Mouse (Mus musculus) forebrain, embryonic 15.5 days (tissue): ENCODE measurements around the gene Rps26. TPM values are rescaled to one million over a fixed set of nuclear protein-coding genes. Genes with fewer than 3 reads are reported as not detected.
"Not testable (repeated sequence)": the region's sequence is repeated elsewhere in the genome, so short reads cannot be mapped to it uniquely, and the experiment has no call there.

Source experiments
- ATAC-seq: fragments of 200-750 bp; cut with Nextera tagmentation; replicated peaks from 2 replicates; pipeline ENCODE4 v1.8.0; 2017; ENCODE audit warnings: mild to moderate bottlenecking, moderate TSS enrichment, moderate library complexity
- H3K27ac ChIP-seq: fragments of 300-500 bp; sonication (generic); replicated peaks from 2 replicates; pipeline ENCODE4 v1.5.1; 2015; ENCODE audit warnings: mild to moderate bottlenecking, inconsistent platforms
- H3K27me3 ChIP-seq: fragments of 300-500 bp; sonication (generic); 2 replicates; pipeline ENCODE4 v1.6.1; 2015; ENCODE audit warnings: inconsistent platforms
- H3K36me3 ChIP-seq: fragments of 300-500 bp; sonication (generic); 2 replicates; pipeline ENCODE4 v1.6.1; 2015; ENCODE audit warnings: mild to moderate bottlenecking, inconsistent platforms
- H3K4me1 ChIP-seq: fragments of 300-500 bp; sonication (generic); 2 replicates; pipeline ENCODE4 v1.6.1; 2015; ENCODE audit warnings: inconsistent platforms
- H3K4me2 ChIP-seq: fragments of 300-500 bp; sonication (generic); replicated peaks from 2 replicates; pipeline ENCODE4 v1.6.1; 2015; ENCODE audit warnings: mild to moderate bottlenecking, inconsistent platforms
- H3K4me3 ChIP-seq: fragments of 300-500 bp; sonication (generic); 2 replicates; pipeline ENCODE4 v1.5.1; 2015; ENCODE audit warnings: mild to moderate bottlenecking, inconsistent platforms
- H3K9ac ChIP-seq: fragments of 300-500 bp; sonication (generic); replicated peaks from 2 replicates; pipeline ENCODE4 v1.6.1; 2015; ENCODE audit warnings: mild to moderate bottlenecking, inconsistent platforms
- H3K9me3 ChIP-seq: fragments of 300-500 bp; sonication (generic); 2 replicates; pipeline ENCODE4 v1.6.1; 2016; ENCODE audit warnings: inconsistent platforms
- WGBS: fragments of 180-500 bp; shearing (Covaris S2); methylation state at CpG from one replicate; pipeline ENCODE4 v1.1.7; 2015; ENCODE audit warnings: mixed read lengths; 5-methylcytosine and 5-hydroxymethylcytosine counted together
- polyA plus RNA-seq: library from polyadenylated mRNA; unstranded; fragments of >200 nt; fragmentation: Nextera tagmentation; extraction: Ambion mirVana; gene quantifications from 2 replicates; pipeline ENCODE4 v1.2.1, GENCODE M21; 2015

The Rps26 gene
- polyA plus RNA-seq, 1 experiment from 2014 or later: 441 TPM

DNA sequence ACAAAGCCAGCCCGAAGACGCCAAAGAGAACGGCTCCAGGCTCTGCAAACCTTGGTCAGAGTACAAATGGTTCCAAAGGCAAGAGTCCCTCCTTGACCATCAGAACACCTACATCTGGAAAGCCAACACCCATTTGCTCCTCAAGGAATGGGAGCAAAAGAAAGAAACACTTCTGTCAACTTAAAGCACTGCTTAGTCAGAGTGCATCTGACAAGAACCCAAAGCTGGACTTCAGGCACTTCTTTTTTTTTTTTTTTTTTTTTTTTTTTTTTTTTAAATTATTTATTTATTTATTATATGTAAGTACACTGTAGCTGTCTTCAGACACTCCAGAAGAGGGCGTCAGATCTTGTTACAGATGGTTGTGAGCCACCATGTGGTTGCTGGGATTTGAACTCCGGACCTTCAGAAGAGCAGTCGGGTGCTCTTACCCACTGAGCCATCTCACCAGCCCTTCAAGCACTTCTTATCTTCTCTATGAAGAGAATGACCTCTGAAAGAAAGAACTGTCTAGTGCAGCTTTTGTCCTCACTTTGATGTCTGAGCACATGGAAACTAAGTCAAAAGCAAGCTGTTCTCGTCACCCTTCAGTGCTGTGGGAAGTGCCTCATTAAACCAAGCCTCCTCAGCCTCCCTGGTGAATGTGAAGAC lies 10.6 kb downstream of the Rps26 start:
- H3K4me1 ChIP-seq, H3K27ac ChIP-seq, H3K9ac ChIP-seq, H3K4me2 ChIP-seq, ATAC-seq, H3K27me3 ChIP-seq, H3K36me3 ChIP-seq, H3K4me3 ChIP-seq, H3K9me3 ChIP-seq: not testable (repeated sequence)
- WGBS: 85% methylated on average over 6 of the region's 7 CpGs

DNA sequence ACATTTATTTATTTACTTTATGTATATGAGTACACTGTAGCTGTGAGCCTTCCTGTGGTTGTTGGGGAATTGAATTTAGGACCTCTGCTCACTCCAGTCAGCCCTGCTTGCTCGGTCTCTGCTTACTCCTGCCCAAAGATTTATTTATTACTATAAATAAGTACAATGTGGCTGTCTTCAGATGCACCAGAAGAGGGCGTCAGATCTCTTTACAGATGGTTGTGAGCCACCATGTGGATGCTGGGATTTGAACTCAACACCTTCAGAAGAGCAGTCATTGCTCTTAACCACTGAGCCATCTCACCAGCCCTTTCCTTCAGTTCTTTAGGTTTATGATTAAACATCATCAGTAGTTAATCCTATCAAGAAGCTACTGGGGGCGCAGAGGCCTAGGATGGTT lies 11.6 kb downstream of the Rps26 start:
- H3K36me3 ChIP-seq: no peaks in the 10 kb centered on the region
- WGBS: 57% methylated on average over 3 of the region's 3 CpGs
- no peak overlapping the region for H3K4me3 ChIP-seq
- H3K9ac ChIP-seq: no peak overlapping the region
- H3K4me1 ChIP-seq: no peaks in the 10 kb centered on the region
- H3K9me3 ChIP-seq: no peaks in the 10 kb centered on the region
- ATAC-seq: no peak
- H3K27me3 ChIP-seq: peaks cover 2% of the 10 kb centered on the region; the same call in 1 of the 2 replicates
- no peak overlapping the region for H3K4me2 ChIP-seq
- no peak overlapping the region for H3K27ac ChIP-seq

DNA sequence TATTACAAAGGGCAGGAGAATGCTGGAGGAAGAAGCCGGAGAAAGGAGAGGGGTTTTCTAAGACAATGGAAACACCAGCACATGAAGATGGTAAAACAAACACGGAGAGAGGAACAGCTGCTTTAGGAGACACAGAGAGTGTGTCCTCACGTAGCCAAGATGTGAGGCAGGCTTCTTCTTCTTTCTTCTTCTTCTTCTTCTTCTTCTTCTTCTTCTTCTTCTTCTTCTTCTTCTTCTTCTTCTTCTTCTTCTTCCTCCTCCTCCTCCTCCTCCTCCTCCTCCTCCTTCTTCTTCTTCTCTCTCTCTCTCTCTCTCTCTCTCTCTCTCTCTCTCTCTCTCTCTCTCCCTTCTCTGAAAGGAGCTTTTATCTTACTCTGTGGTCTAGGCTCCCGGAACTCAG lies 12.7 kb downstream of the Rps26 start:
- H3K4me2 ChIP-seq, H3K9me3 ChIP-seq, H3K9ac ChIP-seq, ATAC-seq, H3K4me1 ChIP-seq, H3K4me3 ChIP-seq, H3K27ac ChIP-seq, H3K27me3 ChIP-seq, H3K36me3 ChIP-seq: not testable (repeated sequence)
- 65% methylated on average over 4 of the region's 4 CpGs for WGBS

DNA sequence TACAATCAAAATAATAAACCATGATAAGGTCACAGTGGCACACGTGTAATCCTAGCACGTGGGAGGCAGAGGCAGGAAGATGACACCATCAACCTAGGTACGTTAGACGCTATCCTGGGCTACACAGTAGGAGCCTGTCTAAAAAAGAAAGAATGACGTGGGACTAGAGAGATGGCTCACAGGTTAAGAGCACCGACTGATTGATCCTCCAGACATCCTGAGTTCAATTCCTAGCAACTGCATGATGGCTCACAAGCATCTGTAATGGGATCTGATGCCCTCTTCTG lies 13.4 kb downstream of the Rps26 start:
- Histone ChIP-seq H3K4me2 (no peak overlapping the region), H3K4me3 (no peak overlapping the region), H3K27me3 (peaks cover 2% of the 10 kb centered on the region; the same call in 1 of the 2 replicates), H3K9ac (no peak overlapping the region), H3K9me3 (no peaks in the 10 kb centered on the region), H3K27ac (no peak overlapping the region), H3K4me1 (no peaks in the 10 kb centered on the region), H3K36me3 (no peaks in the 10 kb centered on the region)
- 46% methylated on average over 6 of the region's 6 CpGs for WGBS
- no peak for ATAC-seq

DNA sequence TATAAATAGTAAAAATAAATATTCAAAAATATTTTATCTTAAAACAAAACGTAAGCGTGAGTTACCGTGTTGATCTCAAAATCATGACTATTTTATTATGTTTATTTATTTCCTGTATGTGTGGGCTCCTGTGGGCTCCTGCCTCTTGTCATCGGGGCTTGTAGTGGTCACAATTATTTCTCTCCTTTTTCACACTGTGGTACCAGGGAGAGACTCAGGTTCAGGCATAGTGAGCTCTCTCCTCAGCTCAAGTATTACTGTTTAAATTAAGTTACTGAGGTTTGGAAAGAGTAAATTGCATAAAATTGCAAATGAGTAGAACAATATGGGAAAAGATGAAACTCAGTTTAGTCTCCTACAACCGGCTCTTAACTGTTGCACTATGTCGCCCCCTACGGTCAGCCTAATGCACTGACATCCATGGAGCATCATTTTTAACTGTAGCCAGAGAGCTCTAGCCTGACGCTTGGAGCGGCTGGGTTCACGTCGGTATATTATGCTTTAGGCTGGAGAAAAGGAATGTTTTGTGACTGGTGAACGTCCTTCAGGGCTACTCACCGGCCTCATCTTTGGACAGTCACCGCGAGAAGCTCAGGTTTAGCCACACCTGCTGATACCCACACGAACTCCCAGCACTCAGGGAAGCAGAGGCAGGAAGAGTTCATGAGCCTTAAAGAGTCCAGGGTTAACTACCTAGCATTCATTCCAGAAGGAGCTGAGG lies 14.0 kb downstream of the Rps26 start:
- ATAC-seq: peak; percentile 71; the same call in 1 of the 2 replicates
- Histone ChIP-seq H3K27ac (no peak overlapping the region), H3K4me1 (no peaks in the 10 kb centered on the region), H3K4me3 (no peak overlapping the region), H3K36me3 (no peaks in the 10 kb centered on the region), H3K4me2 (0 out of 2 replicates have a peak overlapping the region, but pooled peaks have one; percentile 14), H3K27me3 (peaks cover 2% of the 10 kb centered on the region; the same call in 1 of the 2 replicates), H3K9me3 (no peaks in the 10 kb centered on the region), H3K9ac (no peak overlapping the region; the same call in 1 of the 2 replicates)
- 16% methylated on average over 16 of the region's 16 CpGs for WGBS

DNA sequence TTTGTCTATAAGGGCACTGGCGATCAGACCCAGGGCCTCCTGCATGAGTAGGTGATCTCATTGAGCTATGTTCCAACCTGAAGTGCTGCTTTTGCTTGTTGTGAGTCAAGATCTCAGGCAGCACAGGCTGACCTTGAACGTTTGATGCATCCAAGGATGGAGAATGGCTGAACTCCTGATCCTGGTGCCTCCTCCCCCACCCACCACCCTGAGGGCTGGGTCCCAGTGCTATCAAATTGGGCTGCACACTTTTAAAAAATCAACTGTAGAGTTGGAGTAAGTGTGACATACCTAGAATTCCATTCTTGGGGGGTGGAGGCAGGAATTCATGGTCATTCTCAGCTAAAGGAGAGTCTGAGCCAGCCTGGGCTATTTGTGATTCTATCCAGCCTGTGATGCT lies 20.1 kb downstream of the Rps26 start:
- H3K4me1 ChIP-seq: no peaks in the 10 kb centered on the region
- no peak for ATAC-seq
- H3K27me3 ChIP-seq: no peaks in the 10 kb centered on the region
- H3K36me3 ChIP-seq: no peaks in the 10 kb centered on the region
- H3K4me2 ChIP-seq: no peak overlapping the region
- 38% methylated on average over 2 of the region's 2 CpGs for WGBS
- no peak overlapping the region for H3K4me3 ChIP-seq
- no peak overlapping the region for H3K27ac ChIP-seq
- H3K9ac ChIP-seq: no peak overlapping the region
- H3K9me3 ChIP-seq: no peaks in the 10 kb centered on the region

DNA sequence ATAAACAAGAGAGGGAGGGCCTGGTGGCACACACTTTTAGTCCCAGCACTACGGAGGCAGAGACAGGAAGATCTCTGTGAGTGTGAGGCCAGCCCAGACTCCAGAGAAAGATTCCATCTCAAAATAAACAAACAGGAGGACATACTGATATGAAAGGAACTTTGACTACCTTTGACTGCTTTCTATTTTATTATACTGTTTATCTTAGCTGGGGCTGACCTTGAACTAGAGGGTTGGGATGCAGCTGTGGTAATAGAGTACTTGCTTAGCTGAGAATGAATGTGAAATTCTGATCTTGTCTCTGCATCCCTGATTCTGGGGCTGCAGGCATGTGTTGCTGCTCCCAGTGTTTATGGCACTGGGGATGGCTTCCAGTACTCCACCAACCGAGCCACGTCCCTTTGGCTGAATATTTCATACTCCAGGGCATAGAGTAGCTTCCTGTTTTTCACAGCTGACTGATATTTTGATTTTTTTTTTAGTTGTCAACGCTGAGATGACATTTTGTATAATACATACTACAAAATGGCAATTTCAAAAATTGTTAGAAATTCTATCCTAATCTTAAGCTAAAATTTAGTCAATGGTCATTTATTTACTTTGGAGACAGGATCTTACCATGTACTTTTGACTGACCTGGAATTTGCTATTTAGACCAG lies 23.9 kb downstream of the Rps26 start:
- 93% methylated on average over 4 of the region's 4 CpGs for WGBS
- H3K4me2 ChIP-seq: no peak overlapping the region
- H3K4me1 ChIP-seq: no peaks in the 10 kb centered on the region
- no peak overlapping the region for H3K4me3 ChIP-seq
- no peak overlapping the region for H3K9ac ChIP-seq
- H3K9me3 ChIP-seq: no peaks in the 10 kb centered on the region
- no peaks in the 10 kb centered on the region for H3K36me3 ChIP-seq
- no peak for ATAC-seq
- no peaks in the 10 kb centered on the region for H3K27me3 ChIP-seq
- no peak overlapping the region for H3K27ac ChIP-seq

DNA sequence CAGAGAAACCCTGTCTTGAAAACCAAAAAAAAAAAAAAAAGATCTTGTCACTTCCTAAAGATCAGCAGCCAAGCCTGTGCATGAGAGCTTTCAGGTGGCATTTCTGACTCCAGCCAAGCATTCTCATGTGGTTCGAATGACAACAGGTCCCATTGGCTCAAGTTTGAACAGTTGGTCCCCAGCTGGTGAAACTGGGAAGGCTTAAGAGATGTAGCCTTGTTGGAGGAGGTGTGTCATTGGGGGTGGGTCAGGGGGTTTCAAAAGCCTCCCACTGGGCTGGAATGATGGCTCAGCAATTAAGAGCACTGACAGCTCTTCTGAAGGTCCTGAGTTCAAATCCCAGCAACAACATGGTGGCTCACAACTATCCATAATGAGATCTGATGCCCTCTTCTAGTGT lies 25.0 kb downstream of the Rps26 start:
- H3K9me3 ChIP-seq: no peaks in the 10 kb centered on the region
- no peak overlapping the region for H3K4me2 ChIP-seq
- 82% methylated on average over 1 of the region's 1 CpGs for WGBS
- no peaks in the 10 kb centered on the region for H3K36me3 ChIP-seq
- H3K4me1 ChIP-seq: no peaks in the 10 kb centered on the region
- no peaks in the 10 kb centered on the region for H3K27me3 ChIP-seq
- ATAC-seq: no peak
- H3K27ac ChIP-seq: no peak overlapping the region
- H3K4me3 ChIP-seq: no peak overlapping the region
- no peak overlapping the region for H3K9ac ChIP-seq

DNA sequence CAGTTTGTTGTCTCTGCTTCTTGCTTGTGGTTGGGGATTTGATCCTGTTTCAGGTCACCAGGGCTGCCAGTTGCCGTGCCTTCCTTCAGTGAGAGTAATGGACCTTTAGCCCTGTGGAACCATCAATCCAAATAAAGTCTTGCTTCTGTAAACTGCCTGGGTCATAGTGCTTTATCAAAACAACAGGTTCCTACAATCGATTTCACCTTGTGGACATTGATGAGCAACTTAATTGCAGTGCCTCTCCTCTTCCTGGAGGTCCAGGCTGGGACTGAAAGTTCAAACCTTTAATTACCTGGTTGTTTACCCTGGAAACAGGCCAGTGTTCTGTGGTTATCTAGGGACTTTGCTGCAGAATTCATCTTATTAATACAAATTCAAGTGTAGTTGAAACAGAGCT lies 28.1 kb downstream of the Rps26 start:
- Histone ChIP-seq H3K27me3 (no peaks in the 10 kb centered on the region), H3K4me2 (no peak overlapping the region), H3K36me3 (no peaks in the 10 kb centered on the region), H3K9me3 (no peaks in the 10 kb centered on the region), H3K27ac (no peak overlapping the region), H3K4me3 (no peak overlapping the region), H3K4me1 (no peaks in the 10 kb centered on the region), H3K9ac (no peak overlapping the region)
- 80% methylated on average over 2 of the region's 2 CpGs for WGBS
- ATAC-seq: no peak

DNA sequence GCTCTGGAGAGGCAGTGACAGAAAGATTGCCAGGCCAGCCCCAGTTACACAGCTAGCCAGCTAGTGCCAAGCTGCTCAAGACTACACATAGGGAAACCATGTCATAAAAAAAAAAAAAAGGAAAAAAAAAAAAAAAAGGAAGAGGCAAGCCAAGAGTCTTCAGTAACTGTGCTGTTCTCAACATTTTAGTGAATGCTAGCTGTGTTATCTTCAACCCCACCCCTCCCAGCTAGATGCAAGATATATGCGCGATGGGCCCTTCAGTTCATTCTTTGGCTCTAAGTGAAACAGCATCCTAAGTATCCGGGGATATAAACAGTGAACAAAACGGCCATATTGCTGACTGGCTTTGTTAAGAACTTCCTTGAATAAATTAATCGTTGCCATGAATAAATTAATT lies 33.8 kb downstream of the Rps26 start:
- 42% methylated on average over 5 of the region's 5 CpGs for WGBS
- H3K4me2 ChIP-seq: no peak overlapping the region
- no peaks in the 10 kb centered on the region for H3K36me3 ChIP-seq
- H3K9me3 ChIP-seq: no peaks in the 10 kb centered on the region
- H3K9ac ChIP-seq: no peak overlapping the region
- H3K27me3 ChIP-seq: peaks cover 19% of the 10 kb centered on the region
- H3K4me1 ChIP-seq: peaks cover 14% of the 10 kb centered on the region
- H3K4me3 ChIP-seq: no peak overlapping the region
- no peak for ATAC-seq
- H3K27ac ChIP-seq: no peak overlapping the region

DNA sequence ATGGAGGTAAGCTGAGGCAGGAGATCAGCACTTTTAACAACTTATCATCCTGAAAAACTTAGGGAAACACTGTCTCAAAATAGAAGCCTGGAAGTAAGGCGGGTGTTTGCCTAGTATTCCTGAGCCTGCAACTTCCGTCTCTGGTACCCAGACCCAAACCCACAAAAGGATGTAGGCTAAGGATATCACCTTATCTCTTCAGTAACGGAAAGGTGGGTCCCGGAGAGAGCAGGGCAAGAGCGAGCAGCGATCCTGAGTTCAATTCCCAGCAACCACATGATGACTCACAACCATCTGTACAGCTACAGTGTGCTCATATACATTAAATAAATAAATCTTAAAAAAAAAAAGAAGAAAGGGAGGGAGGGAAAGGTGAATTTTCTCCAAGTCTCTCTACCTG lies 35.1 kb downstream of the Rps26 start:
- no peak overlapping the region for H3K4me2 ChIP-seq
- no peak for ATAC-seq

DNA sequence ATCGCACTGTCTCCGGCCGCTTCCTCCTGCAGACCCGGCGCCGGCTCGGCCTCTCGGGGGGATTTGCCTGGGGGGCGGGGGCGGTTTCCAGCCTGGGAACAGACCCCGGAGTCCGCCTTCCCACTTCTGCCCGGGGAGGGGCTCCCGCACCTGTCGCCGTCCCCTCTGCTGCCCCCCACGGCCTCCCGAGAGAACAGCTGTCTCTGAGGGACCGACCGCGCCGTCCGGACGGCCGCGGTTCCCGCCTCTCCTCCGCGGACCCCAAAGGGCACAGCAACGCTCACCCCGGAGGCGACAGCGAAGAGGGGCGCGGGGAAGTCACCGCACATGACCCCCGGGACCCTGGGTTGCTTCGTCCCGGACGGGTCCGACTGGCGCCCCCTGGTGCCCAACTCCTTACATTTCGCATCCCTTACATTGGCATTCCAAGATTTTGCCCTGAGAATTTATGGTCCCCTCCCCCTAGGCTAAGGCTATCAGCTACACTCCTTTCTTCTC lies 36.3 kb downstream of the Rps26 start:
- Histone ChIP-seq H3K4me1 (peaks cover 14% of the 10 kb centered on the region), H3K27ac (no peak overlapping the region), H3K27me3 (peaks cover 26% of the 10 kb centered on the region), H3K4me2 (peak overlapping the region; percentile 95), H3K36me3 (no peaks in the 10 kb centered on the region), H3K9me3 (no peaks in the 10 kb centered on the region), H3K9ac (peak overlapping the region; percentile 44), H3K4me3 (peak overlapping the region; percentile 65)
- ATAC-seq: peak; percentile 59
- 0% methylated on average over 41 of the region's 43 CpGs for WGBS

More for the DNA sequence above, 35.1 kb downstream of the Rps26 start:
- 93% methylated on average over 6 of the region's 6 CpGs for WGBS
- H3K27ac ChIP-seq: no peak overlapping the region
- no peak overlapping the region for H3K9ac ChIP-seq
- H3K4me3 ChIP-seq: no peak overlapping the region
- H3K9me3 ChIP-seq: no peaks in the 10 kb centered on the region
- H3K27me3 ChIP-seq: peaks cover 26% of the 10 kb centered on the region
- no peaks in the 10 kb centered on the region for H3K36me3 ChIP-seq
- peaks cover 14% of the 10 kb centered on the region for H3K4me1 ChIP-seq
